ENCODE assay signal across 24 mouse cellular contexts in genomic region chr10:58451575-58451974, GRCm38 (mm10). TPM values are rescaled to one million over a fixed set of nuclear protein-coding genes. Genes with fewer than 3 reads are reported as not detected.
DNase-seq lines count a peak whose midpoint lies in the region; ATAC-seq and TF ChIP-seq lines count a peak whose summit lies in the region.
"Had no signal": no experiment of that assay in that cellular context is flagged by ENCODE, and none has a peak within 500 bp of the region (broad histone marks: within the 10 kb centered on the region; RNA-seq: fewer than 3 reads in every experiment).

No protein-coding gene starts in this region.

- no peak for DNase-seq in liver, embryonic 14.5 days (ENCODE audit: low read depth in 3 of 3, low spot score in 3 of 3)
- DNase-seq in liver, postnatal 0 days, result no peak
- DNase-seq in midbrain, embryonic 11.5 days (ENCODE audit: low spot score, missing footprints), result no peak
- no peak for DNase-seq in retina, postnatal 1 day
- DNase-seq: adrenal gland, adult 2 months; adrenal gland, postnatal 25 days; B cell, adult 2 months; cerebellum, adult 11-12 months; cerebellum, adult 8-10 months; cerebellum, postnatal 10 days; gastrocnemius, postnatal 36 days; heart, adult 2 months had no signal

- H3K4me3 ChIP-seq in erythroblast, embryonic 14.5 days (replicated peaks), result peak overlapping the region; percentile 43
- peak overlapping the region; percentile 74 for H3K4me3 ChIP-seq in megakaryocyte, embryonic 14.5 days (replicated peaks)
- H3K4me3 ChIP-seq in liver, embryonic 14.5 days (ENCODE audit: insufficient read depth in 1 of 2, low read depth in 2 of 2, low read length in 2 of 2), result 0 out of 4 replicates have a peak overlapping the region, but pooled peaks of 1 of the 2 experiments have one; percentile 6
- no peak overlapping the region for H3K4me3 ChIP-seq in liver, postnatal 0 days (ENCODE audit: low read depth, low read length)
- H3K4me3 ChIP-seq in midbrain, embryonic 11.5 days (ENCODE audit: low read depth, low read length), result no peak overlapping the region
- H3K4me3 ChIP-seq: forebrain, embryonic 12.5 days; forebrain, embryonic 15.5 days; heart, adult 2 months; heart, embryonic 10.5 days had no signal

- H3K4me2 ChIP-seq in liver, embryonic 14.5 days (ENCODE audit: low read depth), result peak overlapping the region; percentile 57
- no peak overlapping the region for H3K4me2 ChIP-seq in liver, postnatal 0 days (ENCODE audit: low read depth, low read length)
- no peak overlapping the region for H3K4me2 ChIP-seq in midbrain, embryonic 11.5 days
- H3K4me2 ChIP-seq: forebrain, embryonic 12.5 days; forebrain, embryonic 15.5 days; hindbrain, embryonic 14.5 days had no signal

- no peaks in the 10 kb centered on the region for H3K27me3 ChIP-seq in erythroblast, embryonic 14.5 days (ENCODE audit: control insufficient read depth)
- H3K27me3 ChIP-seq in megakaryocyte, embryonic 14.5 days (replicated peaks), result no peaks in the 10 kb centered on the region
- no peaks in the 10 kb centered on the region for H3K27me3 ChIP-seq in liver, embryonic 14.5 days (ENCODE audit: control insufficient read depth, insufficient read depth, low read length)
- no peaks in the 10 kb centered on the region for H3K27me3 ChIP-seq in liver, postnatal 0 days (ENCODE audit: insufficient read depth, low read length)
- no peaks in the 10 kb centered on the region for H3K27me3 ChIP-seq in midbrain, embryonic 11.5 days (ENCODE audit: control insufficient read depth, insufficient read depth, low read length)
- H3K27me3 ChIP-seq: CH12.LX; forebrain, embryonic 12.5 days; forebrain, embryonic 15.5 days had no signal

- H3K27ac ChIP-seq in liver, embryonic 14.5 days, result peak overlapping the region; percentile 84
- H3K27ac ChIP-seq in liver, postnatal 0 days (ENCODE audit: low read depth), result peak overlapping the region; percentile 19
- no peak overlapping the region for H3K27ac ChIP-seq in midbrain, embryonic 11.5 days (ENCODE audit: low read depth, low read length)
- H3K27ac ChIP-seq: forebrain, embryonic 12.5 days; forebrain, embryonic 15.5 days; heart, adult 2 months; heart, embryonic 10.5 days; hindbrain, embryonic 14.5 days; hindbrain, postnatal 0 days had no signal

- TF ChIP-seq CTCF in liver, embryonic 14.5 days (IDR thresholded peaks at IDR 0.05; ENCODE audit: low read depth), result no peak
- no peak for TF ChIP-seq CTCF in liver, postnatal 0 days (IDR thresholded peaks at IDR 0.05; ENCODE audit: low read depth)

- no peaks in the 10 kb centered on the region for H3K9me3 ChIP-seq in erythroblast, embryonic 14.5 days (ENCODE audit: control insufficient read depth, low read length)
- H3K9me3 ChIP-seq in megakaryocyte, embryonic 14.5 days, result no peaks in the 10 kb centered on the region
- H3K9me3 ChIP-seq in liver, embryonic 14.5 days (ENCODE audit: control insufficient read depth, low read length), result no peaks in the 10 kb centered on the region
- no peaks in the 10 kb centered on the region for H3K9me3 ChIP-seq in liver, postnatal 0 days (ENCODE audit: low read length)
- H3K9me3 ChIP-seq in midbrain, embryonic 11.5 days (ENCODE audit: control insufficient read depth, low read length), result no peaks in the 10 kb centered on the region
- H3K9me3 ChIP-seq: forebrain, embryonic 12.5 days; forebrain, embryonic 15.5 days; G1E; heart, embryonic 10.5 days had no signal

- peaks cover 41% of the 10 kb centered on the region for H3K4me1 ChIP-seq in erythroblast, embryonic 14.5 days (ENCODE audit: control insufficient read depth)
- H3K4me1 ChIP-seq in megakaryocyte, embryonic 14.5 days, result peaks cover 30% of the 10 kb centered on the region
- peaks cover 11 to 14% of the 10 kb centered on the region in 2 experiments for H3K4me1 ChIP-seq in liver, embryonic 14.5 days (replicated peaks; ENCODE audit: control insufficient read depth in 2 of 2, insufficient read depth in 2 of 2, low read length in 1 of 2)
- H3K4me1 ChIP-seq in liver, postnatal 0 days (ENCODE audit: insufficient read depth), result peaks cover 7% of the 10 kb centered on the region
- H3K4me1 ChIP-seq in midbrain, embryonic 11.5 days (ENCODE audit: control insufficient read depth, insufficient read depth, low read length), result peaks cover 2% of the 10 kb centered on the region

- peak overlapping the region; percentile 41; the same call in 1 of the 2 replicates for H3K9ac ChIP-seq in liver, embryonic 14.5 days (replicated peaks)
- H3K9ac ChIP-seq in liver, postnatal 0 days (replicated peaks), result no peak overlapping the region
- no peak overlapping the region for H3K9ac ChIP-seq in midbrain, embryonic 11.5 days (ENCODE audit: low read length)
- H3K9ac ChIP-seq: forebrain, embryonic 12.5 days; forebrain, embryonic 15.5 days; hindbrain, embryonic 14.5 days had no signal

- TF ChIP-seq EP300 in liver, embryonic 14.5 days (IDR thresholded peaks at IDR 0.05; ENCODE audit: low read depth), result no peak
- TF ChIP-seq EP300 in liver, postnatal 0 days (IDR thresholded peaks at IDR 0.05; ENCODE audit: low read depth), result no peak

- ATAC-seq in erythroblast, adult 5-6 weeks (replicated peaks; ENCODE audit: low FRiP score, poor library complexity, severe bottlenecking), result no peak
- no peak for ATAC-seq in megakaryocyte, adult 5-6 weeks (ENCODE audit: poor library complexity, severe bottlenecking)
- no peak for ATAC-seq in liver, embryonic 14.5 days (ENCODE audit: insufficient read depth)
- no peak for ATAC-seq in liver, postnatal 0 days
- ATAC-seq in midbrain, embryonic 11.5 days (ENCODE audit: low FRiP score), result no peak
- ATAC-seq: forebrain, embryonic 15.5 days; hindbrain, postnatal 0 days; inflammation-experienced regulatory T-cells, adult 6 months had no signal

- H3K36me3 ChIP-seq in erythroblast, embryonic 14.5 days (ENCODE audit: control insufficient read depth), result peaks cover 65% of the 10 kb centered on the region
- H3K36me3 ChIP-seq in megakaryocyte, embryonic 14.5 days (replicated peaks; ENCODE audit: low read length), result peaks cover 47% of the 10 kb centered on the region
- H3K36me3 ChIP-seq in liver, embryonic 14.5 days (replicated peaks; ENCODE audit: control insufficient read depth, insufficient read depth, low read depth), result peaks cover 33% of the 10 kb centered on the region
- peaks cover 39% of the 10 kb centered on the region for H3K36me3 ChIP-seq in liver, postnatal 0 days (replicated peaks; ENCODE audit: insufficient read depth, low read length)
- H3K36me3 ChIP-seq in midbrain, embryonic 11.5 days (ENCODE audit: control insufficient read depth, insufficient read depth, low read length), result peaks cover 2% of the 10 kb centered on the region; the same call in 1 of the 2 replicates

RNA-seq across cellular contexts. Expression of gene Ranbp2, which starts 4.9 kb away (rescaled TPM):
- polyA plus RNA-seq in erythroblast, embryonic 14.5 days (2012), result 0.23 and 0.29 TPM in 2 replicates
- total RNA-seq in erythroblast, adult 5-6 weeks (2015; ENCODE audit: low replicate concordance), result 108 and 114 TPM in 2 replicates
- total RNA-seq in erythroblast, adult 5-6 weeks (2017; ENCODE audit: low replicate concordance), result 164 and 178 TPM in 2 replicates
- polyA plus RNA-seq in megakaryocyte, embryonic 14.5 days (2012; ENCODE audit: insufficient read depth, low replicate concordance), result 0.51 TPM in 1 of 2 replicates, not detected in the other
- total RNA-seq in megakaryocyte, adult 5-6 weeks (2015), result 67.2 and 73.3 TPM in 2 replicates
- total RNA-seq in megakaryocyte, adult 5-6 weeks (2017), result 94.2 and 106 TPM in 2 replicates
- 6.1 and 11.1 TPM in 2 replicates for polyA plus RNA-seq in liver, embryonic 14.5 days (2012; rRNA removed)
- polyA plus RNA-seq in liver, embryonic 14.5 days (2014; fragmentation: Nextera tagmentation; extraction: Ambion mirVana), result 27.2 and 27.3 TPM in 2 replicates
- 8.7 and 9.6 TPM in 2 replicates for polyA plus RNA-seq in liver, postnatal 0 days (2015; fragmentation: Nextera tagmentation; extraction: Ambion mirVana)
- polyA plus RNA-seq in midbrain, embryonic 11.5 days (2014; fragmentation: Nextera tagmentation; extraction: Ambion mirVana), result 29.1 and 33.8 TPM in 2 replicates

RNA-seq across cellular contexts. Expression of gene Ccdc138, which starts 46.2 kb away (rescaled TPM):
- 0.07 and 0.20 TPM in 2 replicates for polyA plus RNA-seq in erythroblast, embryonic 14.5 days (2012)
- 0.19 and 2.3 TPM in 2 replicates for total RNA-seq in erythroblast, adult 5-6 weeks (2015; ENCODE audit: low replicate concordance)
- 3.7 and 4.7 TPM in 2 replicates for total RNA-seq in erythroblast, adult 5-6 weeks (2017; ENCODE audit: low replicate concordance)
- polyA plus RNA-seq in megakaryocyte, embryonic 14.5 days (2012; ENCODE audit: insufficient read depth, low replicate concordance), result 0.65 TPM in 1 of 2 replicates, not detected in the other
- total RNA-seq in megakaryocyte, adult 5-6 weeks (2015), result 3.5 and 7.1 TPM in 2 replicates
- 3.5 and 5.3 TPM in 2 replicates for total RNA-seq in megakaryocyte, adult 5-6 weeks (2017)
- 0.64 and 1.3 TPM in 2 replicates for polyA plus RNA-seq in liver, embryonic 14.5 days (2012; rRNA removed)
- 1.6 and 2.1 TPM in 2 replicates for polyA plus RNA-seq in liver, embryonic 14.5 days (2014; fragmentation: Nextera tagmentation; extraction: Ambion mirVana)
- polyA plus RNA-seq in liver, postnatal 0 days (2015; fragmentation: Nextera tagmentation; extraction: Ambion mirVana), result 1.7 TPM in 2 replicates
- 13.1 TPM in 2 replicates for polyA plus RNA-seq in midbrain, embryonic 11.5 days (2014; fragmentation: Nextera tagmentation; extraction: Ambion mirVana)

Comparison
In these comparisons a context has a peak if more than half of its experiments do, and no peak if none do; other contexts are left out.
1. H3K4me3 ChIP-seq: peak in erythroblast, embryonic 14.5 days (single experiment) and megakaryocyte, embryonic 14.5 days (single experiment); none in liver, postnatal 0 days (single experiment) and midbrain, embryonic 11.5 days (single experiment).